Mouse (Mus musculus) adrenal gland, postnatal 10 days (tissue): ENCODE results near the gene Wdr95. TPM values are rescaled to one million over a fixed set of nuclear protein-coding genes. Genes with fewer than 3 reads are reported as not detected.

ENCODE experiments used
- DNase-seq: peaks from one replicate; pipeline ENCODE4 v3.0.0; 2021; ENCODE audit warnings: mixed read lengths
- total RNA-seq, 2 experiments: library from RNA; stranded (reverse); gene quantifications; 2 replicates each; pipeline ENCODE4 v1.2.3; 2021

The Wdr95 gene
- total RNA-seq, 2 experiments from 2014 or later, result 0.09 TPM; not detected in 1

- DNase-seq, result no peak
Measured at GRCm38 (mm10) chr5:149582642-149583262, 54.3 kb downstream of the Wdr95 start.

- no peak for DNase-seq
Measured at GRCm38 (mm10) chr5:149583507-149583906, 55.0 kb downstream of the Wdr95 start.

GRCm38 (mm10) chr5:149584154-149584655 is 55.7 kb downstream of the Wdr95 start:
- no peak for DNase-seq

- no peak for DNase-seq
Measured at GRCm38 (mm10) chr5:149585231-149585630, 56.8 kb downstream of the Wdr95 start.

GRCm38 (mm10) chr5:149585910-149586309 is 57.4 kb downstream of the Wdr95 start:
- DNase-seq, result peak; percentile 44

GRCm38 (mm10) chr5:149587327-149587895 is 58.9 kb downstream of the Wdr95 start:
- DNase-seq, result no peak

- no peak for DNase-seq
Measured at GRCm38 (mm10) chr5:149588814-149589534, 60.5 kb downstream of the Wdr95 start.

GRCm38 (mm10) chr5:149589932-149590331 is 61.5 kb downstream of the Wdr95 start:
- no peak for DNase-seq

GRCm38 (mm10) chr5:149594215-149594614 is 65.7 kb downstream of the Wdr95 start:
- no peak for DNase-seq

- no peak for DNase-seq
Measured at GRCm38 (mm10) chr5:149597351-149597750, 68.9 kb downstream of the Wdr95 start.

GRCm38 (mm10) chr5:149601996-149602395 is 73.5 kb downstream of the Wdr95 start:
- no peak for DNase-seq

- no peak for DNase-seq
Measured at GRCm38 (mm10) chr5:149603241-149603640, 74.8 kb downstream of the Wdr95 start.

- no peak for DNase-seq
Measured at GRCm38 (mm10) chr5:149607083-149607720, 78.7 kb downstream of the Wdr95 start.

GRCm38 (mm10) chr5:149611476-149612164 is 83.1 kb downstream of the Wdr95 start:
- DNase-seq, result no peak

GRCm38 (mm10) chr5:149612165-149612518 is 83.7 kb downstream of the Wdr95 start:
- no peak for DNase-seq

- DNase-seq, result peak; percentile 37
Measured at GRCm38 (mm10) chr5:149612740-149613139, 84.3 kb downstream of the Wdr95 start.

- DNase-seq, result no peak
Measured at GRCm38 (mm10) chr5:149616138-149616537, 87.7 kb downstream of the Wdr95 start.

GRCm38 (mm10) chr5:149616817-149617216 is 88.3 kb downstream of the Wdr95 start:
- no peak for DNase-seq

- no peak for DNase-seq
Measured at GRCm38 (mm10) chr5:149617776-149618425, 89.4 kb downstream of the Wdr95 start.

- no peak for DNase-seq
Measured at GRCm38 (mm10) chr5:149622152-149622551, 93.7 kb downstream of the Wdr95 start.

- no peak for DNase-seq
Measured at GRCm38 (mm10) chr5:149622644-149623043, 94.2 kb downstream of the Wdr95 start.
